Mouse (Mus musculus): Measurements from ENCODE around the gene Zfp839. TPM values are rescaled to one million over a fixed set of nuclear protein-coding genes. Genes with fewer than 3 reads are reported as not detected.

The Zfp839 gene
- polyA plus RNA-seq, 1 experiment: 4.2 TPM

- Histone ChIP-seq H3K27ac (ENCODE audit: control insufficient read depth, insufficient read depth, low read length) (no peak overlapping the region), H3K27me3 (ENCODE audit: control insufficient read depth, insufficient read depth, low read length) (no peaks in the 10 kb centered on the region), H3K4me3 (ENCODE audit: control insufficient read depth, insufficient read depth, low read length) (no peak overlapping the region), H3K36me3 (ENCODE audit: control insufficient read depth, insufficient read depth, low read length) (no peaks in the 10 kb centered on the region), H3K4me1 (replicated peaks; ENCODE audit: control insufficient read depth, insufficient read depth, low read length) (no peaks in the 10 kb centered on the region)
- no peak for DNase-seq
- 94% methylated on average over 5 of the region's 5 CpGs for WGBS
- TF ChIP-seq CTCF (IDR thresholded peaks at IDR 0.05; ENCODE audit: borderline replicate concordance, control insufficient read depth, extremely low read depth, insufficient read depth, low read length, poor library complexity) (no peak), POLR2A (IDR thresholded peaks at IDR 0.05; ENCODE audit: control insufficient read depth, extremely low read depth, insufficient read depth, low read length, poor library complexity) (no peak)
These were observed 41.2 kb upstream of the Zfp839 start for GRCm38 (mm10) chr12:110808848-110809247.

- no peaks in the 10 kb centered on the region for H3K4me1 ChIP-seq (replicated peaks; ENCODE audit: control insufficient read depth, insufficient read depth, low read length)
- no peak overlapping the region for H3K27ac ChIP-seq (ENCODE audit: control insufficient read depth, insufficient read depth, low read length)
- H3K36me3 ChIP-seq (ENCODE audit: control insufficient read depth, insufficient read depth, low read length): no peaks in the 10 kb centered on the region
- TF ChIP-seq POLR2A (IDR thresholded peaks at IDR 0.05; ENCODE audit: control insufficient read depth, extremely low read depth, insufficient read depth, low read length, poor library complexity): no peak
- TF ChIP-seq CTCF (IDR thresholded peaks at IDR 0.05; ENCODE audit: borderline replicate concordance, control insufficient read depth, extremely low read depth, insufficient read depth, low read length, poor library complexity): no peak
- no peaks in the 10 kb centered on the region for H3K27me3 ChIP-seq (ENCODE audit: control insufficient read depth, insufficient read depth, low read length)
- 55% methylated on average over 9 of the region's 9 CpGs for WGBS
- DNase-seq: no peak
- H3K4me3 ChIP-seq (ENCODE audit: control insufficient read depth, insufficient read depth, low read length): no peak overlapping the region
These were observed 36.9 kb upstream of the Zfp839 start for GRCm38 (mm10) chr12:110813132-110813531.

- no peak for DNase-seq
- Histone ChIP-seq H3K4me3 (ENCODE audit: control insufficient read depth, insufficient read depth, low read length) (no peak overlapping the region), H3K36me3 (ENCODE audit: control insufficient read depth, insufficient read depth, low read length) (no peaks in the 10 kb centered on the region), H3K27me3 (ENCODE audit: control insufficient read depth, insufficient read depth, low read length) (no peaks in the 10 kb centered on the region), H3K27ac (ENCODE audit: control insufficient read depth, insufficient read depth, low read length) (no peak overlapping the region), H3K4me1 (replicated peaks; ENCODE audit: control insufficient read depth, insufficient read depth, low read length) (no peaks in the 10 kb centered on the region)
- 84% methylated on average over 6 of the region's 6 CpGs for WGBS
- no peak for TF ChIP-seq CTCF (IDR thresholded peaks at IDR 0.05; ENCODE audit: borderline replicate concordance, control insufficient read depth, extremely low read depth, insufficient read depth, low read length, poor library complexity)
These were observed 36.4 kb upstream of the Zfp839 start for GRCm38 (mm10) chr12:110813624-110814023.

- no peak for TF ChIP-seq CTCF (IDR thresholded peaks at IDR 0.05; ENCODE audit: borderline replicate concordance, control insufficient read depth, extremely low read depth, insufficient read depth, low read length, poor library complexity)
- TF ChIP-seq POLR2A (IDR thresholded peaks at IDR 0.05; ENCODE audit: control insufficient read depth, extremely low read depth, insufficient read depth, low read length, poor library complexity): no peak
- no peak overlapping the region for H3K4me3 ChIP-seq (ENCODE audit: control insufficient read depth, insufficient read depth, low read length)
- no peak overlapping the region for H3K27ac ChIP-seq (ENCODE audit: control insufficient read depth, insufficient read depth, low read length)
- H3K27me3 ChIP-seq (ENCODE audit: control insufficient read depth, insufficient read depth, low read length): no peaks in the 10 kb centered on the region
- DNase-seq: no peak
- 91% methylated on average over 17 of the region's 17 CpGs for WGBS
- no peaks in the 10 kb centered on the region for H3K36me3 ChIP-seq (ENCODE audit: control insufficient read depth, insufficient read depth, low read length)
- H3K4me1 ChIP-seq (replicated peaks; ENCODE audit: control insufficient read depth, insufficient read depth, low read length): no peaks in the 10 kb centered on the region
These were observed 35.1 kb upstream of the Zfp839 start for GRCm38 (mm10) chr12:110814924-110815323.

GRCm38 (mm10) chr12:110816833-110817232 is 33.2 kb upstream of the Zfp839 start:
- Histone ChIP-seq H3K4me3 (ENCODE audit: control insufficient read depth, insufficient read depth, low read length) (no peak overlapping the region), H3K27ac (ENCODE audit: control insufficient read depth, insufficient read depth, low read length) (no peak overlapping the region), H3K27me3 (ENCODE audit: control insufficient read depth, insufficient read depth, low read length) (no peaks in the 10 kb centered on the region), H3K36me3 (ENCODE audit: control insufficient read depth, insufficient read depth, low read length) (no peaks in the 10 kb centered on the region), H3K4me1 (replicated peaks; ENCODE audit: control insufficient read depth, insufficient read depth, low read length) (no peaks in the 10 kb centered on the region)
- 94% methylated on average over 2 of the region's 2 CpGs for WGBS
- TF ChIP-seq POLR2A (IDR thresholded peaks at IDR 0.05; ENCODE audit: control insufficient read depth, extremely low read depth, insufficient read depth, low read length, poor library complexity) (no peak), CTCF (IDR thresholded peaks at IDR 0.05; ENCODE audit: borderline replicate concordance, control insufficient read depth, extremely low read depth, insufficient read depth, low read length, poor library complexity) (no peak)
- no peak for DNase-seq

- H3K27me3 ChIP-seq (ENCODE audit: control insufficient read depth, insufficient read depth, low read length): no peaks in the 10 kb centered on the region
- DNase-seq: no peak
- H3K4me3 ChIP-seq (ENCODE audit: control insufficient read depth, insufficient read depth, low read length): no peak overlapping the region
- WGBS: 99% methylated on average over 8 of the region's 8 CpGs
- H3K36me3 ChIP-seq (ENCODE audit: control insufficient read depth, insufficient read depth, low read length): no peaks in the 10 kb centered on the region
- no peak for TF ChIP-seq CTCF (IDR thresholded peaks at IDR 0.05; ENCODE audit: borderline replicate concordance, control insufficient read depth, extremely low read depth, insufficient read depth, low read length, poor library complexity)
- no peak for TF ChIP-seq POLR2A (IDR thresholded peaks at IDR 0.05; ENCODE audit: control insufficient read depth, extremely low read depth, insufficient read depth, low read length, poor library complexity)
- H3K4me1 ChIP-seq (replicated peaks; ENCODE audit: control insufficient read depth, insufficient read depth, low read length): no peaks in the 10 kb centered on the region
- no peak overlapping the region for H3K27ac ChIP-seq (ENCODE audit: control insufficient read depth, insufficient read depth, low read length)
These were observed 30.7 kb upstream of the Zfp839 start for GRCm38 (mm10) chr12:110819367-110819766.

- no peak overlapping the region for H3K4me3 ChIP-seq (ENCODE audit: control insufficient read depth, insufficient read depth, low read length)
- H3K27me3 ChIP-seq (ENCODE audit: control insufficient read depth, insufficient read depth, low read length): no peaks in the 10 kb centered on the region
- DNase-seq: no peak
- no peak overlapping the region for H3K27ac ChIP-seq (ENCODE audit: control insufficient read depth, insufficient read depth, low read length)
- TF ChIP-seq POLR2A (IDR thresholded peaks at IDR 0.05; ENCODE audit: control insufficient read depth, extremely low read depth, insufficient read depth, low read length, poor library complexity) (no peak), CTCF (IDR thresholded peaks at IDR 0.05; ENCODE audit: borderline replicate concordance, control insufficient read depth, extremely low read depth, insufficient read depth, low read length, poor library complexity) (no peak)
- H3K36me3 ChIP-seq (ENCODE audit: control insufficient read depth, insufficient read depth, low read length): no peaks in the 10 kb centered on the region
- no peaks in the 10 kb centered on the region for H3K4me1 ChIP-seq (replicated peaks; ENCODE audit: control insufficient read depth, insufficient read depth, low read length)
- 89% methylated on average over 2 of the region's 2 CpGs for WGBS
These were observed 28.3 kb upstream of the Zfp839 start for GRCm38 (mm10) chr12:110821787-110822186.

Measured in thymus, adult 2 months (tissue).